Mouse (Mus musculus): ENCODE measurements at regions not wholly inside any gene's neighbourhood (a gene's known extent, or its start where the extent isn't known, plus 50 kb on each side); places are given as distances from the start of the nearest gene placed in this dataset.

- TF ChIP-seq CTCF (IDR thresholded peaks at IDR 0.05; ENCODE audit: borderline replicate concordance, insufficient read depth, low read length) (no peak), POLR2A (IDR thresholded peaks at IDR 0.05; ENCODE audit: low read depth, low read length) (no peak)
Measured at GRCm38 (mm10) chr8:17621109-17621508, 1356.9 kb downstream of the Defb40 start.
